Mouse (Mus musculus): ENCODE measurements at regions not wholly inside any gene's neighbourhood (a gene's known extent, or its start where the extent isn't known, plus 50 kb on each side); places are given as distances from the start of the nearest gene placed in this dataset.
"Not testable (repeated sequence)": the region's sequence is repeated elsewhere in the genome, so short reads cannot be mapped to it uniquely, and the experiment has no call there.

DNA sequence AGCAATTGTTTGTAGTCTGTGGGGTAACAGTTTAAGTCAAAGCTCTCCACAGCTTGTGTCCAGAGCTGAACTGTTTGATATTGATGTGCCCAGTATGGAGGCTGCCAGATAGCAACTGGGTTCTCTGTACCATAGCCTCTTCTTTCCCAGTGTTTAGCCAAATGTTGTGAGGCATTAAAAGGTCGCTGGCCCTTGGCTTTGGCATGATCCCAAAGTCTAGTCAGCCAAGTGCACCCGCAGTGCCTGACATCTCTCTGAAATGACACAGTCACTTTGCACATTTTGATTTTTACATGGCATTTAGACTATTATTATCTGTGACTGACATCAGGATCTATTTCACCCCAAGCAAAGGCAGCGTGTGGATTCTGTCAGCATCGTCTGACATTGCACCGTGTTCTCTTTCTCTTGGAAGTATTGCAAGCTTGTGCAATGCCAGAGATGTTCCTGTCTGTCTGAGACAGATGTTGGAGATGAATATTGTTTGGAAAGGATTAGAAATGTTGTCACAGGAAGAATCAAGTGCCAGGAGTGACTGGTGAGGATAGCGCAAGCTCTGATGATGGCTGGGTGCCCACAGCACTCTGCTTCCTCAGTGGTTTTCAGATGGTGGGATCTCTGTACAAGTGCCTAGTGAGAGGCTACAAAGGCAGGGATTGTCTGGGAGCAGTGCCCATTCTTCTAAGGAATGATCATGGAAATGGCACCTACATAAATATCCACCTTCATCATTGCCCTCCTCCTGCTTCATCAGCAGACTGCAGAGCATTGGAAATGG, 289.3 kb upstream of the Shh start:
- ATAC-seq (ENCODE audit: insufficient read depth) (no peak), DNase-seq (no peak)
- H3K4me1 ChIP-seq (ENCODE audit: insufficient read depth): no peaks in the 10 kb centered on the region
- H3K9me3 ChIP-seq (ENCODE audit: low read depth, low read length): no peaks in the 10 kb centered on the region
- 71% methylated on average over 6 of the region's 6 CpGs for WGBS
- H3K27ac ChIP-seq (ENCODE audit: low read depth): no peak overlapping the region
- TF ChIP-seq CTCF (IDR thresholded peaks at IDR 0.05; ENCODE audit: low read depth): no peak
- H3K9ac ChIP-seq: no peak overlapping the region
- H3K36me3 ChIP-seq (ENCODE audit: insufficient read depth): no peaks in the 10 kb centered on the region
- no peak overlapping the region for H3K4me2 ChIP-seq
- H3K27me3 ChIP-seq (ENCODE audit: insufficient read depth, low read length): no peaks in the 10 kb centered on the region
- H3K4me3 ChIP-seq (ENCODE audit: low read depth, low read length): no peak overlapping the region

- DNase-seq; ATAC-seq (ENCODE audit: insufficient read depth): not testable (repeated sequence)
Measured at GRCm38 (mm10) chr5:28751821-28752220, 284.8 kb upstream of the Shh start.

DNA sequence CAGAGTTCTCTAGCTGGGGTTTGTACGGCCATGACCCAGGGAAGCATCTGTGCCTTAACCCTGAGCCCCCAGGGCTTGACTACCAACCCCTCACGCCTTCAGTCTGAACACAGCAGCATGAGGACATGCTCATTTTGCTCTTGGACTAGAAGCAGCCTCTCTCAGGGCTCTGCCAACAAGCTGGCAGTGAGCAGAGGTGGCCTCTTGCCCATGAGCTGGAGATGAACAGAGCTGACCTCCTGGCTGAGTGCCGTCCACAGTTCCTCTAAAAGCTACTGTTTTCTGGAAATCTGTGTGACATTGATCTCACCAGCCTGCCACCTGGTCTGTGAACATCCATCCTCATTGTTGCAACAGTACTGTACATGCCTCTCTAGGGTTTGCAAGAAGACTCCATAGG, 267.7 kb upstream of the Shh start:
- no peak for ATAC-seq (ENCODE audit: insufficient read depth)
- no peaks in the 10 kb centered on the region for H3K9me3 ChIP-seq (ENCODE audit: low read depth, low read length)
- no peak overlapping the region for H3K27ac ChIP-seq (ENCODE audit: low read depth)
- H3K27me3 ChIP-seq (ENCODE audit: insufficient read depth, low read length): no peaks in the 10 kb centered on the region
- DNase-seq: no peak
- no peak overlapping the region for H3K4me3 ChIP-seq (ENCODE audit: low read depth, low read length)
- H3K4me2 ChIP-seq: no peak overlapping the region
- WGBS: 80% methylated on average over 3 of the region's 3 CpGs
- H3K9ac ChIP-seq: no peak overlapping the region
- TF ChIP-seq CTCF (IDR thresholded peaks at IDR 0.05; ENCODE audit: low read depth): no peak
- no peaks in the 10 kb centered on the region for H3K4me1 ChIP-seq (ENCODE audit: insufficient read depth)
- no peaks in the 10 kb centered on the region for H3K36me3 ChIP-seq (ENCODE audit: insufficient read depth)

More at GRCm38 (mm10) chr5:28751821-28752220, 284.8 kb upstream of the Shh start:
- H3K27me3 ChIP-seq (ENCODE audit: insufficient read depth, low read length); H3K4me2 ChIP-seq; H3K27ac ChIP-seq (ENCODE audit: low read depth); H3K9ac ChIP-seq; H3K9me3 ChIP-seq (ENCODE audit: low read depth, low read length); H3K36me3 ChIP-seq (ENCODE audit: insufficient read depth); H3K4me3 ChIP-seq (ENCODE audit: low read depth, low read length); H3K4me1 ChIP-seq (ENCODE audit: insufficient read depth): not testable (repeated sequence)

DNA sequence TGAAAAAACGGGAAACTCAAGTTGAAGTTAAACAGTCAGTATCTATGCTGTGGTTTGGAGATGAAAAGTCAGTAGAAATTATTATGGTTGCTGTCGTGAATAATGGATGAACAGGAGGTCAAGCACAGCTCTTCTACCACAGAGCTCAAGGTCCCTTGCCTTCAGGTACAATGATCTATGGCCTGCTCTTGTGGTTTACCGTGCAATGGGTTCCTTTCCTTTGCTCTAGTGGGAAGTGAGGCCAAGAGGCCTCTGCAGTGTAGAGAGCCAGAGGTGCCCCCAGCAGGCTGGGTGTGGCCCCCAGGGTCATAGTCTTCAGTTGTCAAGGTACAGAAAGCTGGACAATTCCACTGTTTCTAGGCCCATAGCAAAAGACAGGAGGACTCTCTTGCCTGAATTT, 255.0 kb upstream of the Shh start:
- Histone ChIP-seq H3K4me1 (ENCODE audit: insufficient read depth) (no peaks in the 10 kb centered on the region), H3K27me3 (ENCODE audit: insufficient read depth, low read length) (no peaks in the 10 kb centered on the region), H3K36me3 (ENCODE audit: insufficient read depth) (no peaks in the 10 kb centered on the region), H3K27ac (ENCODE audit: low read depth) (no peak overlapping the region), H3K4me2 (no peak overlapping the region), H3K4me3 (ENCODE audit: low read depth, low read length) (no peak overlapping the region), H3K9ac (no peak overlapping the region), H3K9me3 (ENCODE audit: low read depth, low read length) (no peaks in the 10 kb centered on the region)
- DNase-seq: no peak
- ATAC-seq (ENCODE audit: insufficient read depth): no peak
- no peak for TF ChIP-seq CTCF (IDR thresholded peaks at IDR 0.05; ENCODE audit: low read depth)
- 63% methylated on average over 3 of the region's 3 CpGs for WGBS

- no peaks in the 10 kb centered on the region for H3K4me1 ChIP-seq (ENCODE audit: insufficient read depth)
- no peak for TF ChIP-seq CTCF (IDR thresholded peaks at IDR 0.05; ENCODE audit: low read depth)
- H3K9ac ChIP-seq: no peak overlapping the region
- DNase-seq (no peak), ATAC-seq (ENCODE audit: insufficient read depth) (no peak)
- WGBS: 86% methylated on average over 4 of the region's 4 CpGs
- no peak overlapping the region for H3K4me2 ChIP-seq
- no peaks in the 10 kb centered on the region for H3K36me3 ChIP-seq (ENCODE audit: insufficient read depth)
- H3K27ac ChIP-seq (ENCODE audit: low read depth): no peak overlapping the region
- no peaks in the 10 kb centered on the region for H3K27me3 ChIP-seq (ENCODE audit: insufficient read depth, low read length)
- H3K4me3 ChIP-seq (ENCODE audit: low read depth, low read length): no peak overlapping the region
- H3K9me3 ChIP-seq (ENCODE audit: low read depth, low read length): no peaks in the 10 kb centered on the region
Measured at GRCm38 (mm10) chr5:28714978-28715377, 247.9 kb upstream of the Shh start.

DNA sequence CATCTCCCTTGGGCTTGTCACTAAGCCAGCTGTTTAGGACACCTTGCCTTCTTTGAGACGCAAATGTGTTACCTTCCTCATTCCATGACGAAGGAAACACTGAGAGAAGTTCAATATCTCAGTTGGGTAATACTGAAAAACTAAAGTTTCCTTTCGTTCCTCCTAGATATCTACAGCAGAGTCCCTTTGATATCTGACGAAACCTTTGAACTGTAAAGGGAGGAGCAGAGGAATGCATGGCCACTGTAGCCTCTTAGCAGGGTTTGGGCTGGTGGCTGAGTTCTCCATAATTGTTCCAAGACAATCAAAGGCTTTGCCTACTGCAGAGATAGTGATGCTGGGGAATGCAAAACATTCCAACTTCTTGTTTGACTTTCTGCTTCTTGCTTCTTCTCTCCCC, 243.5 kb upstream of the Shh start:
- ATAC-seq (ENCODE audit: insufficient read depth) (no peak), DNase-seq (no peak)
- Histone ChIP-seq H3K36me3 (ENCODE audit: insufficient read depth) (no peaks in the 10 kb centered on the region), H3K27ac (ENCODE audit: low read depth) (no peak overlapping the region), H3K4me3 (ENCODE audit: low read depth, low read length) (no peak overlapping the region), H3K4me2 (no peak overlapping the region), H3K4me1 (ENCODE audit: insufficient read depth) (no peaks in the 10 kb centered on the region), H3K27me3 (ENCODE audit: insufficient read depth, low read length) (no peaks in the 10 kb centered on the region), H3K9ac (no peak overlapping the region), H3K9me3 (ENCODE audit: low read depth, low read length) (no peaks in the 10 kb centered on the region)
- TF ChIP-seq CTCF (IDR thresholded peaks at IDR 0.05; ENCODE audit: low read depth): no peak
- 56% methylated on average over 4 of the region's 4 CpGs for WGBS

DNA sequence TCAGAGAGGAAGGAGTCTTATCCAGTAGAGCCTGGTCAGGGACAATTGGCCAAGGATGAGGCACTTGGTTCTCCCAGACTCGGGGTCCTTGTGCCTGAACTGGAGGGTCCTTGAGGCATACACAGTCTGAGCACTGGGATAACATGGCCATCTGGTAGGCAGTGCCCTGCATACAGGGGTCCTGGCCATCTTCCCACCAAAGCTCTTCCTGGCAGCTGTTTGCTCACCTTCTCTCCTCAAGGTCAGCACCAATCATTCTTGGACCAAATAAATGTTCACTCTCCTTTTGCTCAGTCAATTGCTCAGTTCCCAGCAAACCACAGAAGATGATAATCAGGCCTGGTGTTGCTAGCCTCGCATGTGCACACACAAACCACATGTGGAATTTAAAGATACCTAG, 242.6 kb upstream of the Shh start:
- WGBS: 67% methylated on average over 2 of the region's 2 CpGs
- no peaks in the 10 kb centered on the region for H3K27me3 ChIP-seq (ENCODE audit: insufficient read depth, low read length)
- H3K27ac ChIP-seq (ENCODE audit: low read depth): no peak overlapping the region
- H3K9ac ChIP-seq: no peak overlapping the region
- H3K4me3 ChIP-seq (ENCODE audit: low read depth, low read length): no peak overlapping the region
- H3K9me3 ChIP-seq (ENCODE audit: low read depth, low read length): no peaks in the 10 kb centered on the region
- no peak for TF ChIP-seq CTCF (IDR thresholded peaks at IDR 0.05; ENCODE audit: low read depth)
- H3K4me2 ChIP-seq: no peak overlapping the region
- DNase-seq: no peak
- H3K36me3 ChIP-seq (ENCODE audit: insufficient read depth): no peaks in the 10 kb centered on the region
- no peak for ATAC-seq (ENCODE audit: insufficient read depth)
- H3K4me1 ChIP-seq (ENCODE audit: insufficient read depth): no peaks in the 10 kb centered on the region

Data from lung, embryonic 14.5 days (tissue).